ENCODE assay signal across 8 mouse cellular contexts in the genomic region with DNA sequence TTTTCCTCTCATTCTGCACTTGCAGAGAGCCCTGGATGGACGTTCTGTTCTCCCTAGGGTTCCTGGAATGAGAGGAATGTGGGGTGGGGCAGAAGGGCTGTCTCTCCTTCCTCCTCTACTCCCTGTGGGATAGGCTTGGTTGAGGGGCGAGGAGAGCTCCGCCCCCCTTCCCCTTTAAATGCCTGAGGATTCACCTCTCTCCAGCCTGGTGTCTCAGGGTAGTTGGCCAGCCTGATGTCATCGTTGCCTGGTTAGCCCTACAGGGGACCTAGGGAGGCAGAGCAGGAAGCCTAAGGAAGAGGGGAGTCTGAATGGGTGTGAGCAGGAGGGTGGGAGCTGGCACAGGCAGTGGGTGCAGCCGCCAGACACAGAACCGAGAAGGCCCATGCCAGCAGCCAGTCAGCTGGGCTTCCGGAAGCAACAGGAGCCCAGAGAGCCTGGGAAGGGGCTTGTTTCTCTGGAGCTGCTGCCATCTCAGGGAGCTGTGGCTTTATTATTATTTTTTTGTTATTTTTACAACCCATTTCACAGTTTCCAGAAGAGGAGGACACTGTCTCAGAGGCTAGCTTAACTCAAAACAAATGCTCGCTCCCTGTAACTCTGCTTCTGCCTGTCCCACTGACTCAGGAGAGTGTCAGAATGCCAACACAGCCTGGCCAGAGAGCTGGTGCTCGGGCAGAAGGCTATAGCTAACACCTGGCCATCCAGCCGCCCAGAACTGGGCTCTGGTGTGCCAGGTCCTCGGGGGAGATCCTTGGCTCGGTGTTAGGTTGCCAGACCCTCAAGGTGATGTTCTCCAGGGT. TPM values are rescaled to one million over a fixed set of nuclear protein-coding genes. Genes with fewer than 3 reads are reported as not detected.
DNase-seq lines count a peak whose midpoint lies in the region; ATAC-seq and TF ChIP-seq lines count a peak whose summit lies in the region.

No protein-coding gene starts in this region.

- no peaks in the 10 kb centered on the region for H3K9me3 ChIP-seq in neural tube, embryonic 13.5 days
- H3K9me3 ChIP-seq in forebrain, embryonic 13.5 days (replicated peaks) = no peaks in the 10 kb centered on the region

- H3K4me1 ChIP-seq in neural tube, embryonic 13.5 days (replicated peaks) = peaks cover 94% of the 10 kb centered on the region
- H3K4me1 ChIP-seq in forebrain, embryonic 13.5 days = peaks cover 94% of the 10 kb centered on the region

- no peak overlapping the region for H3K4me2 ChIP-seq in neural tube, embryonic 13.5 days
- H3K4me2 ChIP-seq in forebrain, embryonic 13.5 days = no peak overlapping the region
- peak overlapping the region; percentile 83 for H3K4me2 ChIP-seq in myocyte (ENCODE audit: low read depth)

- peaks cover 3% of the 10 kb centered on the region for H3K27me3 ChIP-seq in neural tube, embryonic 13.5 days
- H3K27me3 ChIP-seq in forebrain, embryonic 13.5 days = no peaks in the 10 kb centered on the region
- H3K27me3 ChIP-seq in myocyte (ENCODE audit: control insufficient read depth, insufficient read depth, insufficient read length) = no peaks in the 10 kb centered on the region

- no peak overlapping the region for H3ac ChIP-seq in myocyte (ENCODE audit: control insufficient read depth, insufficient read length)

- WGBS in neural tube, embryonic 13.5 days = 51% methylated on average over 12 of the region's 12 CpGs
- 56% methylated on average over 12 of the region's 12 CpGs for WGBS in forebrain, embryonic 13.5 days

- peak overlapping the region; percentile 17; the same call in 1 of the 2 replicates for H3K9ac ChIP-seq in neural tube, embryonic 13.5 days
- H3K9ac ChIP-seq in forebrain, embryonic 13.5 days = peak overlapping the region; percentile 46; the same call in 1 of the 2 replicates

- H3K4me3 ChIP-seq in neural tube, embryonic 13.5 days = no peak overlapping the region
- no peak overlapping the region for H3K4me3 ChIP-seq in forebrain, embryonic 13.5 days
- peak overlapping the region; percentile 6 for H3K4me3 ChIP-seq in myocyte

- no peak for ATAC-seq in neural tube, embryonic 13.5 days (ENCODE audit: low read depth)
- no peak for ATAC-seq in forebrain, embryonic 13.5 days
- no peak for ATAC-seq in activated CD4-positive, CD25-positive, alpha-beta regulatory T cell, adult 4 months

- no peak for DNase-seq in neural tube, embryonic 10.5 days (ENCODE audit: extremely low spot score, low spot score)
- peak; percentile 55 for DNase-seq in kidney, adult 9 months
- DNase-seq in layer of hippocampus, postnatal 25 days (ENCODE audit: extremely low spot score in 1 of 2, low spot score in 1 of 2) = no peak
- DNase-seq in adrenal gland, postnatal 14 days = no peak

- H3K27ac ChIP-seq in neural tube, embryonic 13.5 days (replicated peaks) = peak overlapping the region; percentile 23; the same call in 1 of the 2 replicates
- H3K27ac ChIP-seq in forebrain, embryonic 13.5 days = no peak overlapping the region

- peaks cover 25% of the 10 kb centered on the region for H3K79me2 ChIP-seq in myocyte (ENCODE audit: control insufficient read depth, insufficient read depth)

- peak; percentile 58 for TF ChIP-seq POLR2A in myocyte (IDR thresholded peaks at IDR 0.05; ENCODE audit: insufficient read length, low read depth)

- no peaks in the 10 kb centered on the region for H3K36me3 ChIP-seq in neural tube, embryonic 13.5 days
- H3K36me3 ChIP-seq in forebrain, embryonic 13.5 days (ENCODE audit: poor library complexity, severe bottlenecking) = peaks cover 4% of the 10 kb centered on the region; the same call in 1 of the 2 replicates
- H3K36me3 ChIP-seq in myocyte (ENCODE audit: control insufficient read depth, insufficient read depth) = no peaks in the 10 kb centered on the region

TF ChIP-seq in myocyte, 11 proteins besides CTCF, POLR2A, EP300 and RAD21:
- TF ChIP-seq USF1 (IDR thresholded peaks at IDR 0.05; ENCODE audit: low read depth) (no peak), POLR2AphosphoS2 (IDR thresholded peaks at IDR 0.05; ENCODE audit: insufficient read length, low read depth) (peak; percentile 38), E2F4 (IDR thresholded peaks at IDR 0.05; ENCODE audit: insufficient read depth) (no peak), MYOG (IDR thresholded peaks at IDR 0.05; ENCODE audit: control insufficient read depth in 1 of 3, insufficient read depth in 1 of 3, insufficient read length in 2 of 3, low read depth in 2 of 3) (peak in 1 of 3 experiments; percentile 15), TCF3 (IDR thresholded peaks at IDR 0.05; ENCODE audit: insufficient read length, low read depth) (no peak), SRF (IDR thresholded peaks at IDR 0.05; ENCODE audit: control insufficient read depth, insufficient read length, low read depth) (no peak), CEBPB (IDR thresholded peaks at IDR 0.05; ENCODE audit: insufficient read depth, poor library complexity, severe bottlenecking) (no peak)

RNA-seq across cellular contexts. Expression of gene Bahcc1, which starts 20.3 kb away (rescaled TPM):
- 13.6 and 15.3 TPM in 2 replicates for polyA plus RNA-seq in neural tube, embryonic 13.5 days (2015; fragmentation: Nextera tagmentation; extraction: Ambion mirVana)
- 17.2 TPM in 2 replicates for polyA plus RNA-seq in forebrain, embryonic 13.5 days (2015; fragmentation: Nextera tagmentation; extraction: Ambion mirVana)
- 6.3 TPM for polyA plus RNA-seq in myocyte (2012; fragmentation: generic; extraction: Trizol)
- 10 to 100 TPM; 17.7 to 22.6 TPM for total RNA-seq in layer of hippocampus, postnatal 25 days (2021)
- 12.4 and 17.2 TPM in 2 replicates for total RNA-seq in adrenal gland, postnatal 14 days (2021)
- polyA plus RNA-seq in activated CD4-positive, CD25-positive, alpha-beta regulatory T cell, adult 4 months (2017; shearing (Covaris generic)) = not detected
